Mouse (Mus musculus) neural tube, embryonic 11.5 days (tissue): ENCODE measurements at regions not wholly inside any gene's neighbourhood (a gene's known extent, or its start where the extent isn't known, plus 50 kb on each side); places are given as distances from the start of the nearest gene placed in this dataset.

Experiments
- ATAC-seq: fragments of 200-750 bp; cut with Nextera tagmentation; 2 replicates; pipeline ENCODE4 v1.8.0; 2017; ENCODE audit warnings: moderate number of reproducible peaks, mild to moderate bottlenecking, moderate TSS enrichment, moderate library complexity; ENCODE audit not compliant: insufficient read depth, low FRiP score, low TSS enrichment
- DNase-seq: peaks from one replicate; pipeline ENCODE4 v3.0.0-alpha.2; 2015; ENCODE audit warnings: low spot score
- H3K27ac ChIP-seq: fragments of 300-500 bp; sonication (generic); 2 replicates; pipeline ENCODE4 v1.5.1; 2014; ENCODE audit warnings: low read depth, mild to moderate bottlenecking, low read length
- H3K27me3 ChIP-seq: fragments of 300-500 bp; sonication (generic); 2 replicates; pipeline ENCODE4 v1.6.1; 2014; ENCODE audit warnings: mild to moderate bottlenecking, low read length, mixed read lengths; ENCODE audit not compliant: control insufficient read depth, insufficient read depth
- H3K36me3 ChIP-seq: fragments of 300-500 bp; sonication (generic); 2 replicates; pipeline ENCODE4 v1.6.1; 2014; ENCODE audit warnings: mild to moderate bottlenecking, low read length, moderate library complexity, mixed read lengths; ENCODE audit not compliant: control insufficient read depth, insufficient read depth
- H3K4me1 ChIP-seq: fragments of 300-500 bp; sonication (generic); 2 replicates; pipeline ENCODE4 v1.6.1; 2014; ENCODE audit warnings: low read length, mixed read lengths; ENCODE audit not compliant: control insufficient read depth, insufficient read depth
- H3K4me2 ChIP-seq: fragments of 300-500 bp; sonication (generic); 2 replicates; pipeline ENCODE4 v1.6.1; 2014; ENCODE audit warnings: low read depth, mild to moderate bottlenecking, moderate library complexity
- H3K4me3 ChIP-seq: fragments of 300-500 bp; sonication (generic); 2 replicates; pipeline ENCODE4 v1.5.1; 2014; ENCODE audit warnings: low read depth, low read length
- H3K9ac ChIP-seq: fragments of 300-500 bp; sonication (generic); 2 replicates; pipeline ENCODE4 v1.6.1; 2014; ENCODE audit warnings: mild to moderate bottlenecking, low read length
- H3K9me3 ChIP-seq: fragments of 300-500 bp; sonication (generic); 2 replicates; pipeline ENCODE4 v1.6.1; 2016; ENCODE audit warnings: low read length; ENCODE audit not compliant: control insufficient read depth
- WGBS: fragments of 180-500 bp; shearing (Covaris S2); extraction: QIAGEN DNeasy Blood & Tissue Kit; methylation state at CpG from one replicate; pipeline ENCODE4 v1.1.7; 2014; 5-methylcytosine and 5-hydroxymethylcytosine counted together

- Histone ChIP-seq H3K27me3 (peaks cover 3% of the 10 kb centered on the region; the same call in 1 of the 2 replicates), H3K27ac (no peak overlapping the region), H3K36me3 (no peaks in the 10 kb centered on the region), H3K4me3 (no peak overlapping the region), H3K9ac (no peak overlapping the region), H3K9me3 (no peaks in the 10 kb centered on the region), H3K4me1 (peaks cover 2% of the 10 kb centered on the region; the same call in 1 of the 2 replicates), H3K4me2 (0 out of 2 replicates have a peak overlapping the region, but pooled peaks have one; percentile 12)
- DNase-seq (no peak), ATAC-seq (no peak)
- WGBS: 55% methylated on average over 5 of the region's 5 CpGs
Measured at GRCm38 (mm10) chr8:26273792-26274191, 154.5 kb downstream of the Gm45692 start.

- H3K4me3 ChIP-seq: no peak overlapping the region
- no peaks in the 10 kb centered on the region for H3K36me3 ChIP-seq
- H3K9me3 ChIP-seq: no peaks in the 10 kb centered on the region
- peaks cover 3% of the 10 kb centered on the region; the same call in 1 of the 2 replicates for H3K27me3 ChIP-seq
- ATAC-seq: no peak
- no peak overlapping the region for H3K4me2 ChIP-seq
- H3K4me1 ChIP-seq: no peaks in the 10 kb centered on the region; the same call in 1 of the 2 replicates
- WGBS: 91% methylated on average over 6 of the region's 6 CpGs
- H3K27ac ChIP-seq: no peak overlapping the region
- no peak overlapping the region for H3K9ac ChIP-seq
- DNase-seq: no peak
Measured at GRCm38 (mm10) chr8:26274481-26274880, 155.1 kb downstream of the Gm45692 start.

DNA sequence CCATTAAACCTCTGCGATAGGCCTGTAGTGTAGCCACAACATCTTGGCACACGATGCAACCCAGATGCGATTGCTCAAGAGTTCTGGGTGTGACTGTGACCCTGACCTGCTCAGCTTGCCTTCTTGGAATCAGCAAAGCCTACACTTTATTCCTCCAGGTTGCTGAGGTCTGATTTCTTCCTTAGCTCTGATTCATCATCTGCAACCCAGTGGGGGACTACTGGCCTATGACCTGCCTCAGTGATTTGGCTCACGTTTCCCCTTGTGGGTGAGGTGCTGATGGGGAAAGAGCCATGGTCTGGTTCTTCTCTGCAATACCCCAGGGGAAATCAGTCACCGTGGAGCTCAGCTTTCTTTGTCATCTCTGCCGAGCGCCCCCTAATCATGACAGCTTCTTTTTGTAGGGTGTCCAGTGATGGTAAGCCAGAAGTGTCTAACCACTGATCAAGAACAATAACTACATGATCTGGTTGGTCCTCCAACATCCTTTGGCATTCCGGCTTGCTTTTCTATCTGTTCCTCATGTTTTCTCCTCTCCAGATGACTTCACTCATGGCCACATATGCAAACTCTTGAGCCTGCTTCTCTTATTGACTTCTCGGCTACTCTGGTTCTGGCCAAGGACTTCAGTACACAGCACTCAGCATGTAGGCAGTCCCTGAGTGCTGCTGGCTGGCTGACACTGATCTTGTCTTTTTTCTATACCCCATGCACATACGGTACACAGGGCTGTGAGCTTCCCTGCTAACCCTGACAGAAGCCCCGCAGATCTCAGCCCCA is 163.0 kb downstream of the Gm45692 start:
- Histone ChIP-seq H3K4me2 (no peak overlapping the region), H3K4me1 (no peaks in the 10 kb centered on the region), H3K27ac (no peak overlapping the region), H3K4me3 (no peak overlapping the region), H3K9ac (no peak overlapping the region), H3K36me3 (no peaks in the 10 kb centered on the region), H3K27me3 (no peaks in the 10 kb centered on the region), H3K9me3 (no peaks in the 10 kb centered on the region)
- DNase-seq: no peak
- WGBS: 72% methylated on average over 11 of the region's 11 CpGs
- ATAC-seq: no peak

DNA sequence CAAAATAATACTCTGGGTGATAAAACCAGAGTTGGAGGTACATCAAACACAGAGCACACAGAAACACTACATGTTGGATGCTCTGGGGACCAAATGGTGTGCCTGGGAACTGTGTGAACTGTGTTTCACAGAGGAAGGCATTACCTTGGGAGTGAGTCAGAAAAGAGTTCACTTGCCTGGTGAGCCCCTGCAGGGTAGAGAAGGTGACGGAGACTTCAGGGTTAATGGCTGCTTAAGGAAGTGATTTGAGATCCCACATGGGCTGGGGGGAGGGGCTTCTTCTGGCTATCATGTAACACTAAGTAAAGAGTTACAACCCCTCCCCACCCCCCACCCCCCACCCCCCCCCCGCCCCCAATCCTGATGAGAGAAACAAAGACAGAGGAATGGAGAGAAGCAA is 164.6 kb downstream of the Gm45692 start:
- Histone ChIP-seq H3K4me3 (no peak overlapping the region), H3K9ac (no peak overlapping the region), H3K4me2 (no peak overlapping the region), H3K9me3 (no peaks in the 10 kb centered on the region), H3K36me3 (no peaks in the 10 kb centered on the region), H3K27ac (no peak overlapping the region), H3K4me1 (no peaks in the 10 kb centered on the region), H3K27me3 (no peaks in the 10 kb centered on the region)
- ATAC-seq (no peak), DNase-seq (no peak)
- 66% methylated on average over 2 of the region's 2 CpGs for WGBS

- no peaks in the 10 kb centered on the region for H3K9me3 ChIP-seq
- WGBS: 64% methylated on average over 6 of the region's 6 CpGs
- H3K4me3 ChIP-seq: no peak overlapping the region
- no peak overlapping the region for H3K27ac ChIP-seq
- no peaks in the 10 kb centered on the region for H3K4me1 ChIP-seq
- H3K9ac ChIP-seq: no peak overlapping the region
- no peak overlapping the region for H3K4me2 ChIP-seq
- ATAC-seq (no peak), DNase-seq (no peak)
- no peaks in the 10 kb centered on the region for H3K36me3 ChIP-seq
- no peaks in the 10 kb centered on the region for H3K27me3 ChIP-seq
Measured at GRCm38 (mm10) chr8:26287665-26288064, 168.3 kb downstream of the Gm45692 start.

DNA sequence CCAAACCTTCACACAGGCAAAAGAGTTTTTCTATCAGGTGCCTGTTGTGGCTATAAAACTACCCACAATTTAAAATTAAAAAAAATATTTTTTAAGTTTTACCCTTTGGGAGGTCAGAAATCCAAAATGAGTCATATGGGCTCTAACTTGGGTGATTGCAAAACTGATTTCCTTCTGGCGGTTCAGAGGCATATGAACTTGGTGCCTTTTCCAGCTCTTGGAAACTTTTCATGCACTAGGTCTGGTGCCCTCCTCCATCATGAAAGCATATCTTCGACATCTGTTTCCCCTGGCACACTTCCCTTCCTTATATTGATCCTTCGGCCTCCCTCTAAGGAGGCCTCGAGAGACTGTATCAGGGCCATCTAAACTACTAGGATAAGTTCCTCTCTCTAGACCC is 168.8 kb downstream of the Gm45692 start:
- Histone ChIP-seq H3K27ac (no peak overlapping the region), H3K4me1 (no peaks in the 10 kb centered on the region), H3K4me3 (no peak overlapping the region), H3K9me3 (no peaks in the 10 kb centered on the region), H3K4me2 (no peak overlapping the region), H3K27me3 (no peaks in the 10 kb centered on the region), H3K9ac (no peak overlapping the region), H3K36me3 (no peaks in the 10 kb centered on the region)
- DNase-seq: no peak
- no peak for ATAC-seq
- 90% methylated on average over 4 of the region's 4 CpGs for WGBS

DNA sequence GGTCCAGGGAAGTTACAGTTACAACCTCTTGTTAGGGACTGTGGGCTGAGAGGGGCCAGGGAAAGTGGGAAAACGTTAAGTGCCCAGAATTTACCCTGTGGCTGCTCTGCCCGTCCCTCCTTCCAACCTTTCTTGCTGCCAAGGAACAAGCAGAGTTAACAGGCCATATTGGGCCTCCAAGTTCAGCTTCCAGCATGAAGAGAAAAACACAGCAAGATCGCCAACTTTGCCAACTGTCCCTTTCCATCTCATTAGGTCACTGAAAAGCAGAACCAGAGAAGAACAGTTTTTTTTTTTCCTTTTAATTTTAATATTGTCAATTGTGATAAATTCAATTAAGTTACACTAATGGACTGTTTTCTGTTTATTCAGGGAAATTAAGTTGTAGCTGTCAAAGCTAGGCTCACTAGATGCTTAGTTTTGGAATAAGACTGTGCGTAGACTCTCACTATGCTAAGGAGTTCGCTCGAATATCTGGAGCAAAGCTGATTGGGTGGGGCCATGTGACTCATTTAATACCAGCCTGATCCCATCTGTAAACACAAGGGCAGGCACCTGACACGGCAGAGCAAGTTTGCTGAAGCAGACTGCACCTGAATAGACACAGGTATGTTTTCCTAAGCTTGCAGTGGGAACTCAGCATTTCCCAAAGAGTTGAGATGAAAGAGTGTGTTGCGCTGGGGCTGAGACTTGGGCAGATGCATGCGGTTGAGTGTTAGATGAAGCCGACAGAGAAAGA is 178.9 kb downstream of the Gm45692 start:
- DNase-seq: no peak
- Histone ChIP-seq H3K4me1 (no peaks in the 10 kb centered on the region), H3K9me3 (no peaks in the 10 kb centered on the region), H3K9ac (no peak overlapping the region), H3K27me3 (no peaks in the 10 kb centered on the region), H3K36me3 (no peaks in the 10 kb centered on the region), H3K27ac (no peak overlapping the region), H3K4me2 (no peak overlapping the region), H3K4me3 (no peak overlapping the region)
- WGBS: 89% methylated on average over 10 of the region's 10 CpGs
- no peak for ATAC-seq

DNA sequence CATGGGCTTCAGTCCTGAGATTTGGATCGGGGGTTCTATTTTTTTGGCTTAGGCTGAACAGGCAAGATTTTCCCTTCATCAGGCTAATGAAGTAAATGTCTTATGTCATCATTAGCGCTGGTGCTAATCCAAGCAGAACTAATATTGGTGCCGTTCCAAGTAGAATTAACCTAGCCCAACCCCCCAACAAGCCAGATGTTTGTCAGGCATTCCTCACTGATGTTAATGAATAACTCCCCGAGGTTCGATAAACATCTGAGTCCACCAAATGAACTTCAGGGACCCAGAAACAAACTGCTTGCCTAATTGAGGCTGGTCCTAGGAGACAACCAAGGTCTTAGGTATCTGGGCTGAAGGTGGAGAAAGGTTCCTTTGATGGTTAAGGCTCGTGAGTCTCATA is 180.9 kb downstream of the Gm45692 start:
- H3K36me3 ChIP-seq: no peaks in the 10 kb centered on the region
- H3K4me1 ChIP-seq: peaks cover 4% of the 10 kb centered on the region
- no peaks in the 10 kb centered on the region for H3K9me3 ChIP-seq
- ATAC-seq (no peak), DNase-seq (no peak)
- WGBS: 63% methylated on average over 6 of the region's 6 CpGs
- no peak overlapping the region for H3K4me3 ChIP-seq
- no peak overlapping the region for H3K9ac ChIP-seq
- no peak overlapping the region for H3K27ac ChIP-seq
- no peaks in the 10 kb centered on the region for H3K27me3 ChIP-seq
- H3K4me2 ChIP-seq: no peak overlapping the region

DNA sequence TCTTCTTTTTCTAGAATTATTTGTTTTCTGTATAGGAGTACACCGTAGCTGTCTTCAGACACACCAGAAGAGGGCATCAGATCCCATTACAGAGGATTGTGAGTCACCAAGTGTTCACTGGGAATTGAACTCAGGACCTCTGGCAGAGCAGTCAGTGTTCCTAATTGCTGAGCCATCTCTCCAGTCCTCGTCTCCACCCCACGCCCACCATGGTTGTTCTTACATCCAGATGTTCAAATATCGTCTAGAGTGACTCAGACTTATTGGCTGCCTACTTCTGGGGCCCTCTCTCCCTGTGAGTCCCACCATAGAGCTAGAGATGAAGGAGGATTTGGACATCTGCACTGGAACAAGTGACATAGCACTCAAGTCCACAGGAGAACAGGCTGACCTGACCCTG is 182.6 kb downstream of the Gm45692 start:
- DNase-seq: no peak
- WGBS: 87% methylated on average over 4 of the region's 4 CpGs
- H3K4me1 ChIP-seq: peaks cover 8% of the 10 kb centered on the region
- H3K27me3 ChIP-seq: no peaks in the 10 kb centered on the region
- no peak for ATAC-seq
- H3K9me3 ChIP-seq: no peaks in the 10 kb centered on the region
- H3K9ac ChIP-seq: no peak overlapping the region
- no peak overlapping the region for H3K4me2 ChIP-seq
- no peak overlapping the region for H3K4me3 ChIP-seq
- no peaks in the 10 kb centered on the region for H3K36me3 ChIP-seq
- H3K27ac ChIP-seq: no peak overlapping the region
